Mouse (Mus musculus): ENCODE data around the gene Ttn.

Gene Ttn

GRCm38 (mm10) chr2:76962045-76962432 is 20.3 kb downstream of the Ttn start:
- DNase-seq (ENCODE audit: low spot score) = no peak

DNA sequence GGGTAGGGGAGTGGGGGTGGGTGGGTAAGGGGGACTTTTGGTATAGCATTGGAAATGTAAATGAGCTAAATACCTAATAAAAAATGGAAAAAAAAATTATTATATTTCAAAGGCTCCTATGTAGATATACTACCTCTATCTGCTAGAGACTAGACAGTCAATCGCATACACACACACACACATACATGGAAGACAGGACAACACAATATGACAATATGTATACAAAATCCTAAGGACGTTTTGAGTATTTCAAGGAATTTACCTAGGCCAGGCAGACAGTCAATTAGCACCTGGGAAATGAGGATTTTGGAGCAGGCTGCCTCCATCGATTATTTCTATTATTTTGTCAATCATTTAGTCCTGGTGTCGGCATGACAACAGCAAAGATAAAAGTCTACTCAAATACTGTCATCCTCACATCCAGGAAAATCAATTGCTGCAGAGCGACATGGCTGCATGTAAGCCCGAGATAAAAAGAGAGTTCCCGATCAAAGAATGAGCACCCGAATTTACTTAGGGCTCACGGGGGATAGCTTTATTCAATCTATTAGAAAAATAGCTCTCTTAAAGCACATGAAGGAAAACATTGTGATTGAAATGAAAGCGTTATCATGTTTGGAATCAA is 20.8 kb downstream of the Ttn start:
- no peak for DNase-seq (ENCODE audit: low spot score)

DNA sequence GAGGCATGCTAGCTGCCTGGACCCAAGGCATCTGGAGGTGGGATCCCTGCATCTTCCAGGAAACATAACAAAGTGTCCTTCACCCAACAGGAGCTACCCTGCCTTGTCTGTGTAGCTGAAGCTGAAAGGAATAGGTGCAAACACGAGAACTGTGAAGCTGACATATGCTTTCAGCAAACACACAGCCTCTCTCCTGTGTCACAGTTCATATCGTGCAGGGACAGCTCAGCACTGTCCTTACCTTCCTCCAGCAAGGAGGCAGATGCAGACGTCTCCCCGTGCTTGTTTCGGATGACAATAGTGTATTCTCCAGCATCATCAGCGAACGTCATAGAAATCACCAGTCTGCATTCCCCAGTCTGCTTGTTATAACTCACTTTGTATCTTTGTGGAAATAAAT is 32.6 kb downstream of the Ttn start:
- DNase-seq (ENCODE audit: low spot score) = no peak

- no peak for DNase-seq (ENCODE audit: low spot score)
Observed at GRCm38 (mm10) chr2:76938515-76938914, 43.8 kb downstream of the Ttn start.

DNA sequence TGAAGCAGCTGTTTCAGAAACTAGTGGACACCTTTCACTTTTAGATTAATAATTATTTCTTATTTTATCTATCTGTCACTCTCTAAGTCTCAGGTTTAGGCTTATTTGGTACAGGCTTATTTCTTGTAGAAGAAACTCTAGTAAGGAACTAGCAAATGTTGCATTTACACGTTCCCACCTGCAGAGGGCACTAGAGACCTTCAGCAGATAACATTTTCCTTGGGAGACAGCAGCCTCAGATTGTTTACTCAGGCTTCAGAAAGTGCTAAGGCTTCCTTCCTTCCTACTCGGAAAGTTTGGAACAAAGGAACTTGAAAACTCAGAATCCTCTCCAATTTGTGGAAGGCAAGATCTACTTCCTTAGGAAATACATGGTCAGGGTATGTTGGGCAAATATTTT is 52.6 kb downstream of the Ttn start:
- peak; percentile 38 for DNase-seq (ENCODE audit: low spot score)

DNA sequence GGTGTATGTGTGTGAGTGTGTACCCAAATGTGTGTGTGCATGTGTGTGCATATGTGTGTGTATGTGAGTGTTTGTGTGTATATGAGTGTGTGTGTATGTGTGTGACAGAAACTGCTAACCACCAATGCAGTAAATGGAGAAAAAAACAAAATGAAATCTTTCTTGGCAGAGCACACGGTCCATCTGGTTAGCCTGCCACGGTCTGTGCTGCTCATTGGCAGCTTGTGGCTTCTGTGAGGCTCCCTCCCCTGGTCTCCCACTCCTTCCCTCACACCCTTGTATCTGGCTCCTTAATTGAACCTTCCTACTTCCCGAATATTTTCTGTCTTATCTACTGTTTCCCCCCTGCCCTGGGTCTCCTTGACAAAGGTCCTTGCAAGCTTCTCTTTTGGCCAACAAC is 53.5 kb downstream of the Ttn start:
- no peak for DNase-seq (ENCODE audit: low spot score)

- DNase-seq (ENCODE audit: low spot score) = no peak
Observed at GRCm38 (mm10) chr2:76928298-76928697, 54.0 kb downstream of the Ttn start.

DNA sequence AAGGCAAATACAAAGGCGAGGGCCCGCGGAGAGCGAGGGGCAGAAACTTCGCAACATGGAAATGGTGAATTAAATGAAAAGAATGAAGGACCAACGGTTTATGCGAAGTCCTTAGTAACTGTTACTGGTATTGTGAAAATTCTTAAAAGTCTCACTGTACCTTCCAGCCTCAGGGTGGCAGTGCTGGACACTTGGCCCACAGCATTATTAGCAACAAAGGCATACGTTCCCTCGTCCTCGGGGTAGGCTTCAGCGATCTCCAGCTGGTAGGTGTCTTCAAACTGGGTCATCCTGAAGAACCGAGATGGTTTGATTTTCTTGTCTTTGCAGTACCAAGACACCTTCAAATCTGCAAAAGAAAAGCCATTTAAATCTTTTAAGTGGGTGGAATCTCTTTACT is 55.4 kb downstream of the Ttn start:
- no peak for DNase-seq (ENCODE audit: low spot score)

- no peak for DNase-seq (ENCODE audit: low spot score)
Observed at GRCm38 (mm10) chr2:76914959-76915358, 67.4 kb downstream of the Ttn start.

DNA sequence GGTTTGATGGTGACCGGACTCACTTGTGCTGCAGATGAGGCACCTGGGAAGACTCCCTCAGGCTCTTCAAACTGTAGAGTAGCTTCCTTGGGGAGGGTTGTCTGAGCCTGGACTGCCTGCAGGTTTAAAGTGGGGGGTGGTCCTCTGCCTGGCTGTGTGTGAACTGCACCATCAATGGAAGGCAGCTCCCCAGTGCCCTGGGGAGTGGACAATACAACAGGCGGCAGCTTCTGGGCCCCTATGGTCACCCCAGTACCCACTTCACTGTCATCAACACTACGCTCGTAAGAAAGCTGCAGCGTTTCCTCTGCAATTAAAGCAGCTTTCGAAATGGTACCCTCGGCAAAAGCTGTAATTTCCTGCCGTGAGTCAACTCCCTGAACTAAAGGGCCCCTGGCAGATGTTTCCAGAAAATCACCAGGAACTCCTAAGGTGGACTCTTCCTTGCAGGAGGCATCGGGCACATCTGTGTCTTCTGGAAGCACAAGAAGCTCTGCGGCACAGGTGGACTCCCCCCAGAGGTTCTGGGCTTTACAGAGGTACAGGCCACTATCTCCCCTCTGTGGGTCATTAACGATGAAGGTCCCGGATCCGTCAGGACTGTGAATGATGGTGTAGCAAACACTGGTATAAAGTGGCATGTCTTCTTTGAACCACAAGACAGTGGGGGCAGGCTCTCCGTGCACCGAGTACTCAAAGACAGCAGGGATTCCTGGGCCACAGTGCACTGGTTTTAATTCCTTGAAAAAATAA is 73.5 kb downstream of the Ttn start:
- DNase-seq (ENCODE audit: low spot score) = no peak

DNA sequence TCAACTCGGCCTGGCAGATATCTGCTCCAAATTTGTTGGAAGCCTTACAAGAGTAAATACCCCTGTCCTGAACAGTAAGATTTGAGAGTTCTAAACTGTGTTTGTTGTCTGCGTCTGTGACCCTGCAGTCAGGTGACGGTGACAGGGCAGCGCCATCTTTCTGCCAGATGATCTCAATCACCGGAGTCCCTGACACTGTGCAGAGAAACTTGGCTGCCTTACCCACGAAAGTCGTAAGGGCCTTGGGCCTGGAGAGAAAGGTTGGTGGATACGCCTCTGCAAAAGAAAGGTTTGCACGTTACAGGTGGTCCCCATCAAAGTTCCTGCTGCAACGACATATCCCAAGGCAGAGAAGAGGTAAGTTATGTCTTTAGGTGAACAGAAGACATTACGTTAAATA is 79.0 kb downstream of the Ttn start:
- no peak for DNase-seq (ENCODE audit: low spot score)

DNA sequence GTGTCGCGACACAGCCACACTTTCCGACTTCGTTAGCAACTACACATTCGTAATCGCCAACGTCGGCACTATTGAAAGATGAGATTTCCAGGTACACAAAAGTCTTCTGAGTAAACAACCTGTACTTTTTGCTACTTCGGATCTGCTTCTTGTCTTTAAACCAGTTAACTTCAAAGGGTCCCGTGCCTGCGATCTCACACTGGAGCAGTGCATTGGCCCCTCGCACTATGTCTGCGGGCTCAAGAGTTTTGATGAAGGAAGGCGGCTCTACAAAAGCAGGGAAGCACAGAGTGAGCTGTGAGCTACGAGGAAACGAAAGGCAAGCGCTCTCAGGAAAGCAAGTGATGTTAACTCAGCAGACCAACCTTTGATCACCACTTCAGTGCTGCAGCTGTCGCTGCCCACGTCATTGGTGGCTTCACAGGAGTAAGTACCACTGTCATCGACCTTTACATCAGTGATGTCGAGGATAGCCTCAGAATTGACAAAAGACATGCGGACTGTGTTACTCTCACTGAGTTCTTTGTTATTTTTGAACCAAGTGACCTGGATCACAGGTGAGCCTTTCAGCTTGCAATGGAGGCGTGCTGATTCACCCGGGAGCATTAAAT is 80.8 kb downstream of the Ttn start:
- no peak for DNase-seq (ENCODE audit: low spot score)

DNA sequence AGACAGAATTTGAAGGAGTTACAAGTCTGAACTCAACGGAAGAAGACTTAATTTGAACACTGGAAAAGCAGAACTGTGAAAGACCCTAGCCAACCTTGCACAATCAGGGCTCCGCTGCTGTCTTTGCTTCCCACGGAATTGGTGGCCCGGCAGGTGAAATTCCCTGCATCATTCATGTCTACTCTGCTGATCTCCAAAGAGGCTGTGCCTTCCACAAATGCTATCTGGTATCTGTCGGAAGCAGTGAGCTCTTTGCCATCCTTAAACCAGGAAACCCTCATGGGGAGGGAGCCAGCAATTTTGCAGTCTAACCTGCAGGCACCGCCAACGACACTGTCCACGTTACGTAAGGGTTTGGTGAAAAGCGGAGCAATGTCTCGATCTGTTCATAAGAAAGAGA is 82.5 kb downstream of the Ttn start:
- DNase-seq (ENCODE audit: low spot score) = no peak

DNA sequence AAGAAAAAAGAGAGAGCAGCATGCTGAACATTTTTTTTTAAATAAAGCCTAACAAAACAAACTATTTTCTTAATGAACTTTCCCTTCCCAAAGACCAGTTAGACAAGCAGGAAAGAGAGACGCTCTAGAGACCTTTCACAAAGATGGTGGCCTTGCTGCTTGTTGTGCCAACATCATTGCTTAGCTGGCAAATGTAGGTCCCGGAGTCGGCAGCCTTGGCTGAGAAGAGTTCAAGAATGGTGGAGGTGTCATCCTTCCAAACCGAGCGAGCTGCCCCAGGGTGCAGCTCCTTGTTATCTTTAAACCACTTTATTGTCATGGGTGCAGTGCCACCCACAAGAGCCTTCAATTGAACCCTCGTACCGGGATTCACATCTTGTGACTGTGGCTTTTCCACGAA is 85.4 kb downstream of the Ttn start:
- DNase-seq (ENCODE audit: low spot score) = no peak

GRCm38 (mm10) chr2:76895327-76895726 is 87.0 kb downstream of the Ttn start:
- DNase-seq (ENCODE audit: low spot score) = no peak

GRCm38 (mm10) chr2:76888721-76889120 is 93.6 kb downstream of the Ttn start:
- no peak for DNase-seq (ENCODE audit: low spot score)

DNA sequence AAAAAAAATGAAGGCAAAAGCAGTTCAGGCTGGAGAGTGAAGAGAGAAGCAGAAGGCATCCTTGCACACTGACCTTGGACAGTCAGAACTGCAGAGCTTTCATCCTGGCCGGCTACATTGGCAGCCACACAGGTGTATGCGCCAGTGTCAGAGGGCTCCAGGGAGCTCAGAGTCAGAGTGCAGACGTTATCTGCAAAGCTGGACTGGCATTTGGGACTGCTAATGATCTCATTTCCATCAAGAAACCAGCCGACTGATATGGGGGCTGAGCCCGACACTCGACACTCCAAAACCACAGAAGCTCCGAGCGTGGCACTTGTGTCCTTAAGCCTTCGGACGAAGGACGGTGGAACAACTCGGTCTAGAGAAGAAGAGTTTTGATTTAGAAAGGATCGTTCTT is 96.5 kb downstream of the Ttn start:
- DNase-seq (ENCODE audit: low spot score) = no peak

GRCm38 (mm10) chr2:76881406-76881805 is 100.9 kb downstream of the Ttn start:
- DNase-seq (ENCODE audit: low spot score) = no peak

- no peak for DNase-seq (ENCODE audit: low spot score)
Observed at GRCm38 (mm10) chr2:76875587-76875986, 106.8 kb downstream of the Ttn start.

GRCm38 (mm10) chr2:76866928-76867327 is 115.4 kb downstream of the Ttn start:
- no peak for DNase-seq (ENCODE audit: low spot score)

DNA sequence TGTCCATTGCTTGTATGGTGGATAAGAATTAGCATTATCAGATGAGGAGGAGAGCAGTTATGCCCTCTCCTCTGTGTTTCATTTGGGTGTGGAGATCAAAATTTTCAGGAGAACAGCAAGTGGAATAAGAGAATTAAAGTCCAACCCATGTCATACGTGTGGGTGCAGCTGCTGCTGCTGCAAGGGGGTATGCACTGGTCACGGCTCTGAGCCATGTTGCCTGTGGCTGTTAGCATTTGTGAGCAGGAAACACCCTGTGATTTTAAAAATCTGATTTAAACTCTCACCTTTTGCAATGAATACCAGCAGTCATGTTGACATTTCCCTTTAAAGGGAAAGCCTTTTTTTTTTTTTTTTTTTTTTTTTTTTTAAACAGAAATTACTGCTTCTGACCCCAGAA is 116.8 kb downstream of the Ttn start:
- DNase-seq (ENCODE audit: low spot score) = no peak

GRCm38 (mm10) chr2:76861327-76861726 is 121.0 kb downstream of the Ttn start:
- no peak for DNase-seq (ENCODE audit: low spot score)

DNA sequence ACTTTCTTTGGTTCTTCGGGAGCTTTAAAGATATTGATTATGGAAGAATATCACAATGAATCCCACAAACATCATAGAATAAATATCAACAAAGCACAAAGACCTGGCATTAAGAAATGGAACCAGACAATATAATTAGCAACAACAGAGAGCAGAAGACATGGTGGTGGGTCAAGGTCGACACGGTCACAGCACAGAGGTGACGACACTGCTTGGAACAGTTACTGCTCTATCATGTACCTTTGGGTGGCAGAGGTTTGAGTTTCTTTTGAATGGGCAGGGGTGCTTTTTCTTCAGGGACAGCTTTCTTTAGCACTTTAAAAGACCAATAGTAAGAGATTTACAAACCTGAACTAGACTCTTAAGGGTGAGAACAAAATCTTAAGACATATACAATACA is 132.3 kb downstream of the Ttn start:
- no peak for DNase-seq (ENCODE audit: low spot score)

GRCm38 (mm10) chr2:76843162-76843561 is 139.2 kb downstream of the Ttn start:
- no peak for DNase-seq (ENCODE audit: low spot score)
